Mouse (Mus musculus) WW6 (cell line): ENCODE measurements at regions not wholly inside any gene's neighbourhood (a gene's known extent, or its start where the extent isn't known, plus 50 kb on each side); places are given as distances from the start of the nearest gene placed in this dataset.

Source experiments
- DNase-seq: peaks from one replicate; pipeline ENCODE4 v3.0.0-alpha.2; 2013; ENCODE audit warnings: low read depth, low spot score

GRCm38 (mm10) chr9:34280311-34281208 is 205.1 kb upstream of the Kirrel3 start:
- no peak for DNase-seq

GRCm38 (mm10) chr9:34323571-34323970 is 162.1 kb upstream of the Kirrel3 start:
- DNase-seq: no peak

GRCm38 (mm10) chr9:34328723-34329122 is 157.0 kb upstream of the Kirrel3 start:
- no peak for DNase-seq

GRCm38 (mm10) chr9:34334112-34334511 is 151.6 kb upstream of the Kirrel3 start:
- DNase-seq: no peak

- no peak for DNase-seq
Measured at GRCm38 (mm10) chr9:34334555-34335468, 150.9 kb upstream of the Kirrel3 start.

- DNase-seq: no peak
Measured at GRCm38 (mm10) chr9:34348442-34348841, 137.3 kb upstream of the Kirrel3 start.

GRCm38 (mm10) chr9:34349997-34350396 is 135.7 kb upstream of the Kirrel3 start:
- DNase-seq: no peak

GRCm38 (mm10) chr9:34353744-34354143 is 131.9 kb upstream of the Kirrel3 start:
- DNase-seq: no peak

GRCm38 (mm10) chr9:34354723-34355316 is 130.9 kb upstream of the Kirrel3 start:
- no peak for DNase-seq

GRCm38 (mm10) chr9:34370686-34371398 is 114.9 kb upstream of the Kirrel3 start:
- no peak for DNase-seq

- no peak for DNase-seq
Measured at GRCm38 (mm10) chr9:34375187-34375586, 110.5 kb upstream of the Kirrel3 start.

- no peak for DNase-seq
Measured at GRCm38 (mm10) chr9:34380008-34380407, 105.7 kb upstream of the Kirrel3 start.

- DNase-seq: no peak
Measured at GRCm38 (mm10) chr9:34381601-34382000, 104.1 kb upstream of the Kirrel3 start.

- DNase-seq: peak; percentile 4
Measured at GRCm38 (mm10) chr9:34382208-34382607, 103.5 kb upstream of the Kirrel3 start.

- no peak for DNase-seq
Measured at GRCm38 (mm10) chr9:34386071-34386470, 99.6 kb upstream of the Kirrel3 start.

GRCm38 (mm10) chr9:34393042-34393441 is 92.7 kb upstream of the Kirrel3 start:
- DNase-seq: no peak

GRCm38 (mm10) chr9:34395839-34396804 is 89.6 kb upstream of the Kirrel3 start:
- no peak for DNase-seq

- DNase-seq: no peak
Measured at GRCm38 (mm10) chr9:34411699-34412098, 74.0 kb upstream of the Kirrel3 start.

- DNase-seq: no peak
Measured at GRCm38 (mm10) chr9:34416153-34416552, 69.5 kb upstream of the Kirrel3 start.

- DNase-seq: no peak
Measured at GRCm38 (mm10) chr9:34418100-34418499, 67.6 kb upstream of the Kirrel3 start.
